Mouse (Mus musculus) lung, embryonic 16.5 days (tissue): Measurements from ENCODE around the gene Rnf217. TPM values are rescaled to one million over a fixed set of nuclear protein-coding genes. Genes with fewer than 3 reads are reported as not detected.

Source experiments
- ATAC-seq: fragments of 200-750 bp; cut with Nextera tagmentation; 2 replicates; pipeline ENCODE4 v1.8.0; 2017; ENCODE audit warnings: low read depth, mild to moderate bottlenecking, moderate library complexity
- H3K27ac ChIP-seq: fragments of 300-500 bp; sonication (generic); 2 replicates; pipeline ENCODE4 v1.5.1; 2014; ENCODE audit warnings: mild to moderate bottlenecking, control low read depth, low read length
- H3K27me3 ChIP-seq: fragments of 300-500 bp; sonication (generic); 2 replicates; pipeline ENCODE4 v1.6.1; 2014; ENCODE audit warnings: low read depth, low read length, mixed read lengths; ENCODE audit not compliant: control insufficient read depth, insufficient read depth
- H3K36me3 ChIP-seq: fragments of 300-500 bp; sonication (generic); 2 replicates; pipeline ENCODE4 v1.6.1; 2014; ENCODE audit warnings: low read length; ENCODE audit not compliant: control insufficient read depth, insufficient read depth
- H3K4me1 ChIP-seq: fragments of 300-500 bp; sonication (generic); replicated peaks from 2 replicates; pipeline ENCODE4 v1.6.1; 2014; ENCODE audit warnings: low read length, mixed read lengths; ENCODE audit not compliant: control insufficient read depth, insufficient read depth
- H3K4me2 ChIP-seq: fragments of 300-500 bp; sonication (generic); 2 replicates; pipeline ENCODE4 v1.6.1; 2014; ENCODE audit warnings: low read depth, low read length, control low read depth
- H3K4me3 ChIP-seq: fragments of 300-500 bp; sonication (generic); 2 replicates; pipeline ENCODE4 v1.5.1; 2014; ENCODE audit warnings: mild to moderate bottlenecking, low read length, control low read depth
- H3K9ac ChIP-seq: fragments of 300-500 bp; sonication (generic); 2 replicates; pipeline ENCODE4 v1.6.1; 2014; ENCODE audit warnings: low read length, control low read depth
- H3K9me3 ChIP-seq: fragments of 300-500 bp; sonication (generic); 2 replicates; pipeline ENCODE4 v1.6.1; 2016; ENCODE audit warnings: low read length; ENCODE audit not compliant: control insufficient read depth
- WGBS: fragments of 180-500 bp; shearing (Covaris S2); extraction: QIAGEN DNeasy Blood & Tissue Kit; methylation state at CpG from one replicate; pipeline ENCODE4 v1.1.7; 2014; 5-methylcytosine and 5-hydroxymethylcytosine counted together
- polyA plus RNA-seq: library from polyadenylated mRNA; unstranded; fragments of >200 nt; fragmentation: Nextera tagmentation; extraction: Ambion mirVana; gene quantifications from 2 replicates; pipeline ENCODE4 v1.2.1, GENCODE M21; 2015

Rnf217 gene
- polyA plus RNA-seq, 1 experiment from 2014 or later, result 1.2 TPM

- H3K36me3 ChIP-seq, result no peaks in the 10 kb centered on the region; the same call in 1 of the 2 replicates
- peak overlapping the region; percentile 80 for H3K27ac ChIP-seq
- ATAC-seq, result no peak
- peak overlapping the region; percentile 87 for H3K4me3 ChIP-seq
- WGBS, result 4% methylated on average over 11 of the region's 11 CpGs
- H3K27me3 ChIP-seq, result no peaks in the 10 kb centered on the region
- H3K9me3 ChIP-seq, result no peaks in the 10 kb centered on the region
- peaks cover 22% of the 10 kb centered on the region for H3K4me1 ChIP-seq
- H3K9ac ChIP-seq, result peak overlapping the region; percentile 94
- peak overlapping the region; percentile 90 for H3K4me2 ChIP-seq
Measured at GRCm38 (mm10) chr10:31606981-31607867, 1.8 kb downstream of the Rnf217 start.

GRCm38 (mm10) chr10:31603855-31604254, 5.1 kb downstream of the Rnf217 start:
- 70% methylated on average over 4 of the region's 4 CpGs for WGBS
- Histone ChIP-seq H3K9me3 (no peaks in the 10 kb centered on the region), H3K4me3 (no peak overlapping the region), H3K27ac (no peak overlapping the region), H3K4me2 (no peak overlapping the region), H3K27me3 (no peaks in the 10 kb centered on the region), H3K4me1 (peaks cover 22% of the 10 kb centered on the region), H3K36me3 (no peaks in the 10 kb centered on the region; the same call in 1 of the 2 replicates), H3K9ac (no peak overlapping the region)
- no peak for ATAC-seq

- no peaks in the 10 kb centered on the region for H3K9me3 ChIP-seq
- 68% methylated on average over 6 of the region's 6 CpGs for WGBS
- no peak overlapping the region for H3K9ac ChIP-seq
- ATAC-seq, result no peak
- no peaks in the 10 kb centered on the region for H3K36me3 ChIP-seq
- H3K27ac ChIP-seq, result no peak overlapping the region
- H3K4me2 ChIP-seq, result no peak overlapping the region
- H3K4me1 ChIP-seq, result 0 out of 2 replicates have a peak, but pooled peaks cover 2% of the 10 kb centered on the region
- no peaks in the 10 kb centered on the region for H3K27me3 ChIP-seq
- no peak overlapping the region for H3K4me3 ChIP-seq
Measured at GRCm38 (mm10) chr10:31600116-31600515, 8.9 kb downstream of the Rnf217 start.

GRCm38 (mm10) chr10:31597886-31598285, 11.1 kb downstream of the Rnf217 start:
- ATAC-seq, result no peak
- no peaks in the 10 kb centered on the region for H3K36me3 ChIP-seq

GRCm38 (mm10) chr10:31596804-31597203, 12.2 kb downstream of the Rnf217 start:
- Histone ChIP-seq H3K4me3 (no peak overlapping the region), H3K9me3 (no peaks in the 10 kb centered on the region), H3K9ac (no peak overlapping the region), H3K27me3 (no peaks in the 10 kb centered on the region), H3K4me2 (no peak overlapping the region), H3K36me3 (no peaks in the 10 kb centered on the region), H3K4me1 (peaks cover 16% of the 10 kb centered on the region), H3K27ac (no peak overlapping the region)
- WGBS, result 45% methylated on average over 4 of the region's 4 CpGs
- no peak for ATAC-seq

More at GRCm38 (mm10) chr10:31597886-31598285, 11.1 kb downstream of the Rnf217 start:
- H3K27me3 ChIP-seq, result no peaks in the 10 kb centered on the region
- 84% methylated on average over 2 of the region's 2 CpGs for WGBS
- H3K4me2 ChIP-seq, result no peak overlapping the region
- no peak overlapping the region for H3K4me3 ChIP-seq
- H3K27ac ChIP-seq, result no peak overlapping the region
- no peak overlapping the region for H3K9ac ChIP-seq
- H3K9me3 ChIP-seq, result no peaks in the 10 kb centered on the region
- H3K4me1 ChIP-seq, result peaks cover 7% of the 10 kb centered on the region

- H3K27me3 ChIP-seq, result no peaks in the 10 kb centered on the region
- 87% methylated on average over 4 of the region's 4 CpGs for WGBS
- H3K4me1 ChIP-seq, result peaks cover 16% of the 10 kb centered on the region
- H3K36me3 ChIP-seq, result no peaks in the 10 kb centered on the region
- no peak overlapping the region for H3K9ac ChIP-seq
- H3K4me3 ChIP-seq, result no peak overlapping the region
- no peaks in the 10 kb centered on the region for H3K9me3 ChIP-seq
- H3K27ac ChIP-seq, result no peak overlapping the region
- no peak overlapping the region for H3K4me2 ChIP-seq
- no peak for ATAC-seq
Measured at GRCm38 (mm10) chr10:31595326-31595725, 13.7 kb downstream of the Rnf217 start.

- no peaks in the 10 kb centered on the region for H3K36me3 ChIP-seq
- peak; percentile 92 for ATAC-seq
- H3K9ac ChIP-seq, result no peak overlapping the region
- WGBS, result 28% methylated on average over 9 of the region's 9 CpGs
- no peak overlapping the region for H3K4me2 ChIP-seq
- H3K4me1 ChIP-seq, result peaks cover 16% of the 10 kb centered on the region
- no peaks in the 10 kb centered on the region for H3K9me3 ChIP-seq
- peak overlapping the region; percentile 69 for H3K27ac ChIP-seq
- no peak overlapping the region for H3K4me3 ChIP-seq
- no peaks in the 10 kb centered on the region for H3K27me3 ChIP-seq
Measured at GRCm38 (mm10) chr10:31592741-31593524, 16.1 kb downstream of the Rnf217 start.

GRCm38 (mm10) chr10:31592095-31592740, 16.8 kb downstream of the Rnf217 start:
- ATAC-seq, result peak; percentile 56; the same call in 1 of the 2 replicates
- Histone ChIP-seq H3K36me3 (no peaks in the 10 kb centered on the region), H3K9me3 (no peaks in the 10 kb centered on the region), H3K4me2 (no peak overlapping the region), H3K4me1 (peaks cover 16% of the 10 kb centered on the region), H3K27ac (peak overlapping the region; percentile 69), H3K27me3 (no peaks in the 10 kb centered on the region), H3K9ac (no peak overlapping the region), H3K4me3 (no peak overlapping the region)
- WGBS, result 32% methylated on average over 3 of the region's 3 CpGs

- WGBS, result 93% methylated on average over 4 of the region's 4 CpGs
- Histone ChIP-seq H3K27ac (no peak overlapping the region), H3K9ac (no peak overlapping the region), H3K4me1 (no peaks in the 10 kb centered on the region), H3K4me3 (no peak overlapping the region), H3K27me3 (no peaks in the 10 kb centered on the region), H3K4me2 (no peak overlapping the region), H3K36me3 (no peaks in the 10 kb centered on the region), H3K9me3 (no peaks in the 10 kb centered on the region)
- no peak for ATAC-seq
Measured at GRCm38 (mm10) chr10:31580722-31581121, 28.3 kb downstream of the Rnf217 start.
